Mouse (Mus musculus): Measurements from ENCODE around the gene Bpgm. TPM values are rescaled to one million over a fixed set of nuclear protein-coding genes. Genes with fewer than 3 reads are reported as not detected.
A peak's percentile ranks its signal among the peaks of the same experiment; 100 is the strongest.

Bpgm gene
- polyA plus RNA-seq (2012; rRNA removed), result 15.0 and 22.1 TPM in 2 replicates

GRCm38 (mm10) chr6:34475974-34476794 lies at the start of gene Bpgm:
Gene Bpgm, plus strand, starts transcription at chr6:34476207.
- Histone ChIP-seq H3K27ac (ENCODE audit: insufficient read depth, low read depth, low read length) (peak within 1 kb of the TSS; percentile 75), H3K36me3 (ENCODE audit: control insufficient read depth, insufficient read depth, low read length) (no peaks in the 10 kb centered on the region), H3K4me1 (ENCODE audit: control insufficient read depth, insufficient read depth, insufficient read length, low read length) (peaks cover 12% of the 10 kb centered on the region; the same call in 1 of the 2 replicates), H3K27me3 (ENCODE audit: control insufficient read depth, insufficient read depth, low read length) (no peaks in the 10 kb centered on the region), H3K4me3 (ENCODE audit: low read depth, low read length) (peak within 1 kb of the TSS; percentile 81)
- under 1% methylated on average over 35 of the region's 35 CpGs for WGBS
- TF ChIP-seq CTCF (IDR thresholded peaks at IDR 0.05; ENCODE audit: extremely low read depth, insufficient read length, insufficient replicate concordance, low read depth, low read length), result no peak
- peak; percentile 100 for TF ChIP-seq POLR2A (IDR thresholded peaks at IDR 0.05; ENCODE audit: low read depth, low read length)

- H3K4me1 ChIP-seq (ENCODE audit: control insufficient read depth, insufficient read depth, insufficient read length, low read length), result no peaks in the 10 kb centered on the region
- H3K27ac ChIP-seq (ENCODE audit: insufficient read depth, low read depth, low read length), result no peak overlapping the region
- no peaks in the 10 kb centered on the region for H3K27me3 ChIP-seq (ENCODE audit: control insufficient read depth, insufficient read depth, low read length)
- 75% methylated on average over 2 of the region's 2 CpGs for WGBS
- TF ChIP-seq CTCF (IDR thresholded peaks at IDR 0.05; ENCODE audit: extremely low read depth, insufficient read length, insufficient replicate concordance, low read depth, low read length), result no peak
- TF ChIP-seq POLR2A (IDR thresholded peaks at IDR 0.05; ENCODE audit: low read depth, low read length), result no peak
- H3K4me3 ChIP-seq (ENCODE audit: low read depth, low read length), result no peak overlapping the region
- no peaks in the 10 kb centered on the region for H3K36me3 ChIP-seq (ENCODE audit: control insufficient read depth, insufficient read depth, low read length)
Observed at GRCm38 (mm10) chr6:34439006-34439405, 37.0 kb upstream of the Bpgm start.

- TF ChIP-seq CTCF (IDR thresholded peaks at IDR 0.05; ENCODE audit: extremely low read depth, insufficient read length, insufficient replicate concordance, low read depth, low read length) (no peak), POLR2A (IDR thresholded peaks at IDR 0.05; ENCODE audit: low read depth, low read length) (no peak)
- WGBS, result 60% methylated on average over 9 of the region's 9 CpGs
- Histone ChIP-seq H3K4me3 (ENCODE audit: low read depth, low read length) (no peak overlapping the region), H3K4me1 (ENCODE audit: control insufficient read depth, insufficient read depth, insufficient read length, low read length) (no peaks in the 10 kb centered on the region), H3K27ac (ENCODE audit: insufficient read depth, low read depth, low read length) (no peak overlapping the region), H3K27me3 (ENCODE audit: control insufficient read depth, insufficient read depth, low read length) (no peaks in the 10 kb centered on the region), H3K36me3 (ENCODE audit: control insufficient read depth, insufficient read depth, low read length) (no peaks in the 10 kb centered on the region)
Observed at GRCm38 (mm10) chr6:34441556-34442257, 34.3 kb upstream of the Bpgm start.

- 41% methylated on average over 2 of the region's 2 CpGs for WGBS
- H3K4me3 ChIP-seq (ENCODE audit: low read depth, low read length), result no peak overlapping the region
- H3K27ac ChIP-seq (ENCODE audit: insufficient read depth, low read depth, low read length), result no peak overlapping the region
- TF ChIP-seq POLR2A (IDR thresholded peaks at IDR 0.05; ENCODE audit: low read depth, low read length) (no peak), CTCF (IDR thresholded peaks at IDR 0.05; ENCODE audit: extremely low read depth, insufficient read length, insufficient replicate concordance, low read depth, low read length) (no peak)
- H3K4me1 ChIP-seq (ENCODE audit: control insufficient read depth, insufficient read depth, insufficient read length, low read length), result no peaks in the 10 kb centered on the region
- no peaks in the 10 kb centered on the region for H3K36me3 ChIP-seq (ENCODE audit: control insufficient read depth, insufficient read depth, low read length)
- H3K27me3 ChIP-seq (ENCODE audit: control insufficient read depth, insufficient read depth, low read length), result no peaks in the 10 kb centered on the region
Observed at GRCm38 (mm10) chr6:34443791-34444190, 32.2 kb upstream of the Bpgm start.

GRCm38 (mm10) chr6:34447961-34448360 lies 28.0 kb upstream of the Bpgm start:
- no peak overlapping the region for H3K4me3 ChIP-seq (ENCODE audit: low read depth, low read length)
- H3K27me3 ChIP-seq (ENCODE audit: control insufficient read depth, insufficient read depth, low read length), result no peaks in the 10 kb centered on the region
- TF ChIP-seq CTCF (IDR thresholded peaks at IDR 0.05; ENCODE audit: extremely low read depth, insufficient read length, insufficient replicate concordance, low read depth, low read length) (no peak), POLR2A (IDR thresholded peaks at IDR 0.05; ENCODE audit: low read depth, low read length) (no peak)
- 3% methylated on average over 2 of the region's 2 CpGs for WGBS
- no peaks in the 10 kb centered on the region for H3K4me1 ChIP-seq (ENCODE audit: control insufficient read depth, insufficient read depth, insufficient read length, low read length)
- no peak overlapping the region for H3K27ac ChIP-seq (ENCODE audit: insufficient read depth, low read depth, low read length)
- H3K36me3 ChIP-seq (ENCODE audit: control insufficient read depth, insufficient read depth, low read length), result no peaks in the 10 kb centered on the region

GRCm38 (mm10) chr6:34448696-34449095 lies 27.3 kb upstream of the Bpgm start:
- 83% methylated on average over 1 of the region's 1 CpGs for WGBS
- no peaks in the 10 kb centered on the region for H3K36me3 ChIP-seq (ENCODE audit: control insufficient read depth, insufficient read depth, low read length)
- H3K4me3 ChIP-seq (ENCODE audit: low read depth, low read length), result no peak overlapping the region
- H3K27ac ChIP-seq (ENCODE audit: insufficient read depth, low read depth, low read length), result no peak overlapping the region
- 0 out of 2 replicates have a peak, but pooled peaks cover 2% of the 10 kb centered on the region for H3K27me3 ChIP-seq (ENCODE audit: control insufficient read depth, insufficient read depth, low read length)
- no peaks in the 10 kb centered on the region for H3K4me1 ChIP-seq (ENCODE audit: control insufficient read depth, insufficient read depth, insufficient read length, low read length)
- TF ChIP-seq POLR2A (IDR thresholded peaks at IDR 0.05; ENCODE audit: low read depth, low read length) (no peak), CTCF (IDR thresholded peaks at IDR 0.05; ENCODE audit: extremely low read depth, insufficient read length, insufficient replicate concordance, low read depth, low read length) (no peak)
